Mouse (Mus musculus) lung, embryonic 15.5 days (tissue): ENCODE measurements around the gene Tmem189. TPM values are rescaled to one million over a fixed set of nuclear protein-coding genes. Genes with fewer than 3 reads are reported as not detected.

Source experiments
- ATAC-seq: fragments of 200-750 bp; cut with Nextera tagmentation; 2 replicates; pipeline ENCODE4 v1.8.0; 2017; ENCODE audit warnings: moderate number of reproducible peaks, borderline replicate concordance; ENCODE audit not compliant: low FRiP score, low TSS enrichment; ENCODE audit errors: extremely low read depth
- H3K27ac ChIP-seq: fragments of 300-500 bp; sonication (generic); 2 replicates; pipeline ENCODE4 v1.5.1; 2015; ENCODE audit warnings: moderate library complexity, mild to moderate bottlenecking, inconsistent platforms
- H3K27me3 ChIP-seq: fragments of 300-500 bp; sonication (generic); 2 replicates; pipeline ENCODE4 v1.6.1; 2015; ENCODE audit warnings: inconsistent platforms
- H3K36me3 ChIP-seq: fragments of 300-500 bp; sonication (generic); 2 replicates; pipeline ENCODE4 v1.6.1; 2015; ENCODE audit warnings: inconsistent platforms
- H3K4me1 ChIP-seq: fragments of 300-500 bp; sonication (generic); 2 replicates; pipeline ENCODE4 v1.6.1; 2015; ENCODE audit warnings: inconsistent platforms
- H3K4me2 ChIP-seq: fragments of 300-500 bp; sonication (generic); 2 replicates; pipeline ENCODE4 v1.6.1; 2015; ENCODE audit warnings: inconsistent platforms, mild to moderate bottlenecking, moderate library complexity
- H3K4me3 ChIP-seq: fragments of 300-500 bp; sonication (generic); 2 replicates; pipeline ENCODE4 v1.5.1; 2015; ENCODE audit warnings: mild to moderate bottlenecking, inconsistent platforms
- H3K9ac ChIP-seq: fragments of 300-500 bp; sonication (generic); 2 replicates; pipeline ENCODE4 v1.6.1; 2015; ENCODE audit warnings: inconsistent platforms
- H3K9me3 ChIP-seq: fragments of 300-500 bp; sonication (generic); 2 replicates; pipeline ENCODE4 v1.6.1; 2016; ENCODE audit warnings: inconsistent platforms
- WGBS: fragments of 180-500 bp; shearing (Covaris S2); methylation state at CpG from one replicate; pipeline ENCODE4 v1.1.7; 2015; 5-methylcytosine and 5-hydroxymethylcytosine counted together
- polyA plus RNA-seq: library from polyadenylated mRNA; unstranded; fragments of >200 nt; fragmentation: Nextera tagmentation; extraction: Ambion mirVana; gene quantifications from 2 replicates; pipeline ENCODE4 v1.2.1, GENCODE M21; 2015

Gene Tmem189
- 41.7 and 43.8 TPM in 2 replicates for polyA plus RNA-seq

GRCm38 (mm10) chr2:167689501-167690218 is at the start of gene Tmem189:
Gene Tmem189 (minus strand): TSS chr2:167689822.
- Histone ChIP-seq H3K4me3 (peak within 1 kb of the TSS; percentile 90), H3K27ac (peak within 1 kb of the TSS; percentile 97), H3K4me2 (peak within 1 kb of the TSS; percentile 74), H3K4me1 (peaks cover 37% of the 10 kb centered on the region), H3K27me3 (no peaks in the 10 kb centered on the region; the same call in 1 of the 2 replicates), H3K9ac (peak within 1 kb of the TSS; percentile 89), H3K9me3 (no peaks in the 10 kb centered on the region), H3K36me3 (peaks cover 23% of the 10 kb centered on the region)
- WGBS = under 1% methylated on average over 94 of the region's 99 CpGs
- ATAC-seq = 0 out of 2 replicates have a peak, but pooled peaks have one; percentile 0

DNA sequence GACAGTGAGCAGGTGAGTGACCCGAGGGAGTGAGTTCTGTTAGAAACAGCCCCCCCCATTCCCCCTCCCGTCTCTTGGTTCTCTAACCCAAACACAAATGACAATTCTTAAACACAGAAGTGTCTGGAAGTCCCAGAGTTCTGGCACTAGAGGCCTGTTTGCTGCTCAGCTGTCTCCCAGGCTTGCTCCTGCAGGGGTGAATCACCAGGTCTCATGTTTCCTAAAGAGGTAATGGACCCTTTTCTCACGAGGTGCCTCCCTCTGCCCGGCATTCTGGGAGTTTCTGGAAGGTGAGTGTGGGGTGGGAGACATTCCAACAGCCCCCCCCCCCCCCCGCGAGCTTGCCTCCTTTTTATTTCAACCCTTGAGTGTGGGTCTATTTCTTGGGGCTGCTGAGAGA is 49.4 kb upstream of the Tmem189 start:
- no peak overlapping the region for H3K9ac ChIP-seq
- H3K27ac ChIP-seq = no peak overlapping the region
- H3K4me3 ChIP-seq = no peak overlapping the region
- H3K4me2 ChIP-seq = no peak overlapping the region
- no peaks in the 10 kb centered on the region for H3K9me3 ChIP-seq
- peaks cover 18% of the 10 kb centered on the region for H3K4me1 ChIP-seq
- ATAC-seq = no peak
- H3K27me3 ChIP-seq = no peaks in the 10 kb centered on the region
- H3K36me3 ChIP-seq = no peaks in the 10 kb centered on the region
- 21% methylated on average over 6 of the region's 6 CpGs for WGBS

DNA sequence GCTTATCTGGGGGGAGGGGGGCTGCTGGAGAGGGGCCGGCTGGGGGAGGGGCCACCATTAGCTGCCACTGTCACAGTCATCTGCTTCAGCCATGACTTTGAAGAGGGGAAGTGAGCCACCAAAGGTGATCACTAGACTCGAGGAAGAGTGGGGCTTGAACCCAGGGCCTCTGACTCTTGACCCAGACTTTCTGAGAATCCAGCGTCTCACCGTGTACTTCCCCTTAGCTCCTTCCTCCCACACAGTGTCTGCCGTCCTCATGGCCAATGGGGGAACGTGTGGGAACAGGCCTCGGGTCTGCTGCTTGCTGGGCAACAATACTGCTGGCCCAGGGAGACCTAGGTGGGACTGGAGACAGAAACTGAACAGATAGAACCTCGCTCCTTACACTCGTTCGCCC is 45.2 kb upstream of the Tmem189 start:
- ATAC-seq = no peak
- H3K4me3 ChIP-seq = no peak overlapping the region
- H3K27ac ChIP-seq = no peak overlapping the region
- no peak overlapping the region for H3K9ac ChIP-seq
- peaks cover 22% of the 10 kb centered on the region for H3K4me1 ChIP-seq
- H3K27me3 ChIP-seq = no peaks in the 10 kb centered on the region
- H3K9me3 ChIP-seq = no peaks in the 10 kb centered on the region
- WGBS = 57% methylated on average over 10 of the region's 10 CpGs
- H3K4me2 ChIP-seq = no peak overlapping the region
- H3K36me3 ChIP-seq = no peaks in the 10 kb centered on the region

GRCm38 (mm10) chr2:167731149-167731548 is 41.5 kb upstream of the Tmem189 start:
- Histone ChIP-seq H3K36me3 (no peaks in the 10 kb centered on the region), H3K4me1 (peaks cover 34% of the 10 kb centered on the region), H3K27ac (no peak overlapping the region), H3K9ac (no peak overlapping the region), H3K4me2 (no peak overlapping the region), H3K4me3 (no peak overlapping the region), H3K9me3 (no peaks in the 10 kb centered on the region), H3K27me3 (no peaks in the 10 kb centered on the region)
- WGBS = 59% methylated on average over 13 of the region's 13 CpGs
- no peak for ATAC-seq

GRCm38 (mm10) chr2:167730036-167730435 is 40.4 kb upstream of the Tmem189 start:
- no peaks in the 10 kb centered on the region for H3K9me3 ChIP-seq
- no peak for ATAC-seq
- no peak overlapping the region for H3K4me2 ChIP-seq
- WGBS = 60% methylated on average over 7 of the region's 7 CpGs
- no peaks in the 10 kb centered on the region for H3K36me3 ChIP-seq
- H3K27ac ChIP-seq = no peak overlapping the region
- H3K4me1 ChIP-seq = peaks cover 34% of the 10 kb centered on the region
- no peak overlapping the region for H3K4me3 ChIP-seq
- H3K9ac ChIP-seq = no peak overlapping the region
- no peaks in the 10 kb centered on the region for H3K27me3 ChIP-seq

GRCm38 (mm10) chr2:167727161-167727560 is 37.5 kb upstream of the Tmem189 start:
- Histone ChIP-seq H3K27ac (peak overlapping the region; percentile 39), H3K36me3 (no peaks in the 10 kb centered on the region), H3K9me3 (no peaks in the 10 kb centered on the region), H3K4me2 (no peak overlapping the region), H3K27me3 (no peaks in the 10 kb centered on the region), H3K9ac (no peak overlapping the region), H3K4me1 (peaks cover 19% of the 10 kb centered on the region), H3K4me3 (no peak overlapping the region)
- WGBS = 23% methylated on average over 13 of the region's 13 CpGs
- peak; percentile 55 for ATAC-seq

DNA sequence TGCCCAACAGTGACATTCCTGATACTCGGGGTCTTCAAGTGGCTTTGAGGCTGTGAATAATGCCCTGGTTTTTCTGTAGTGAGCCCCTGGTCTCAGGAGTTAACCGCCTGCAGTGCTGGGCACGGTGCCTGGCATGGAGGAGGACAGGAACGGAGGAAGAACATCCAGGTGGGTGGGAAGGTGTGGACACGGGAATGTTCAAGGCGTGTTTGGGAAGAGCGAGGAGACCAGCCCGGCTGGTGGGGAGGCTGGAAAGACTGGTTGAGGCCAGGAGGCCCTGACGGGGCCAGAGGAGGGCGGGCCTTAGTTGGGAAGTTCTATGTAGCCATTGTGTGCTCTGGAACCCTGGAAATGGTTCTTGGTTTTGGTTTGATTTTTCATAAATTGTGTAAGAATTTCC is 36.3 kb upstream of the Tmem189 start:
- ATAC-seq = no peak
- no peaks in the 10 kb centered on the region for H3K27me3 ChIP-seq
- no peak overlapping the region for H3K4me2 ChIP-seq
- H3K36me3 ChIP-seq = no peaks in the 10 kb centered on the region
- 80% methylated on average over 10 of the region's 10 CpGs for WGBS
- no peak overlapping the region for H3K9ac ChIP-seq
- H3K4me3 ChIP-seq = no peak overlapping the region
- no peak overlapping the region for H3K27ac ChIP-seq
- peaks cover 18% of the 10 kb centered on the region for H3K4me1 ChIP-seq
- no peaks in the 10 kb centered on the region for H3K9me3 ChIP-seq

DNA sequence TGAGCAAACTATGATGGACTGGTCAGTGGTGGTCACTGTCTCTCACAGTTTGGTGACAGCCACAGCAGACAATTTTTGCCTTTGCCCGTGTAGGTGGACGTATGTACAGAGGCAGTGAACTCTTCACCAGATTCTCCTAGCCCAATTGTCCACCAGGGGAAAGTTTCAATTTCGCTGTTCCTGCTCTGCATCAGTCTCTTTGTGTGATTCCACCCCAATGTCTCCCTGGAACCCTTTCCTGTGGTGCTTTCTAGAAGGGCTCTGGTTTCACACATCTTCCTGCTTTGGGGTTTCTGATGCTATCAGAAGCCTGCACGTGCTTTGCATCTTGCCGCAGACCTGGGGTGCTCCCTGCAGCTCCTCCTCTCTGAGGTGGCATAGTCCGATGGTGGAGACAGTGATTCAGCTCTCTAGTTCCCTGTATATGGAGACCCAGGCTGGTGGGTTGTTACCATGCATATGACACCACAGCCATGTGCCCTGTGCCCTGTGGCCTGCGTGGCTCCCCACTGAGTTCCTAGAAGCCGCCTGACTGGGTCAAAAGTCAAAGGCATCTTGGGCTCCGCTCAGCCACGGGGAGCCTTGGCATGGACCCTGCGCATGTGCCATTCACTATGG is 34.1 kb upstream of the Tmem189 start:
- H3K27me3 ChIP-seq = no peaks in the 10 kb centered on the region
- no peak for ATAC-seq
- no peak overlapping the region for H3K27ac ChIP-seq
- H3K4me2 ChIP-seq = no peak overlapping the region
- 76% methylated on average over 11 of the region's 11 CpGs for WGBS
- H3K9ac ChIP-seq = no peak overlapping the region
- peaks cover 12% of the 10 kb centered on the region for H3K4me1 ChIP-seq
- no peaks in the 10 kb centered on the region for H3K9me3 ChIP-seq
- H3K4me3 ChIP-seq = no peak overlapping the region
- no peaks in the 10 kb centered on the region for H3K36me3 ChIP-seq

GRCm38 (mm10) chr2:167722538-167722937 is 32.9 kb upstream of the Tmem189 start:
- Histone ChIP-seq H3K9me3 (no peaks in the 10 kb centered on the region), H3K4me2 (no peak overlapping the region), H3K9ac (no peak overlapping the region), H3K36me3 (no peaks in the 10 kb centered on the region), H3K27ac (no peak overlapping the region), H3K27me3 (no peaks in the 10 kb centered on the region), H3K4me3 (no peak overlapping the region), H3K4me1 (peaks cover 11% of the 10 kb centered on the region)
- ATAC-seq = no peak
- WGBS = 59% methylated on average over 6 of the region's 6 CpGs

- no peaks in the 10 kb centered on the region for H3K27me3 ChIP-seq
- H3K9ac ChIP-seq = no peak overlapping the region
- H3K4me3 ChIP-seq = no peak overlapping the region
- H3K27ac ChIP-seq = no peak overlapping the region
- WGBS = 66% methylated on average over 11 of the region's 11 CpGs
- no peaks in the 10 kb centered on the region; the same call in 1 of the 2 replicates for H3K4me1 ChIP-seq
- H3K4me2 ChIP-seq = no peak overlapping the region
- no peaks in the 10 kb centered on the region for H3K36me3 ChIP-seq
- no peaks in the 10 kb centered on the region for H3K9me3 ChIP-seq
- ATAC-seq = 0 out of 2 replicates have a peak, but pooled peaks have one; percentile 48
Measured at GRCm38 (mm10) chr2:167721159-167721882, 31.7 kb upstream of the Tmem189 start.

DNA sequence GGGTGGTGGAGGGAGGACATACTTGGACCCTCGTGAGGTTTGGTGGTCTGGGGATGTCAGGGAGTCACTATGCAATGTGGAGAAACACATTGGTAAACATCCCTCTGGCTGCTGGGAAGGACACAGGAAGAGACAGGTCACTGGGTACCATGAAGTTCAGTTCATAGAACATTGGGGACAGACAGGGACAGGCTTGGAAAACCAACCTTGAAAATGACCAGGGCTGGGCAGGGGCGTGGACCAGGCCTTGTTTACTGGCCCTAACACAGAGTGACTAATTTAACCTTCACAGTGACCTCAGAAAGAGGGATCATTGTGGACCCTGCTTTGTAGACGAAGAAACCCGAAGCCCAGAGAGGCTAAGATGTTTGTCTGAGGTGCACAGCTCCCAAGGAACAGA is 29.9 kb upstream of the Tmem189 start:
- Histone ChIP-seq H3K36me3 (no peaks in the 10 kb centered on the region), H3K27ac (no peak overlapping the region), H3K27me3 (no peaks in the 10 kb centered on the region), H3K9me3 (no peaks in the 10 kb centered on the region), H3K4me2 (no peak overlapping the region), H3K4me1 (no peaks in the 10 kb centered on the region), H3K4me3 (no peak overlapping the region), H3K9ac (no peak overlapping the region)
- 69% methylated on average over 4 of the region's 4 CpGs for WGBS
- no peak for ATAC-seq

DNA sequence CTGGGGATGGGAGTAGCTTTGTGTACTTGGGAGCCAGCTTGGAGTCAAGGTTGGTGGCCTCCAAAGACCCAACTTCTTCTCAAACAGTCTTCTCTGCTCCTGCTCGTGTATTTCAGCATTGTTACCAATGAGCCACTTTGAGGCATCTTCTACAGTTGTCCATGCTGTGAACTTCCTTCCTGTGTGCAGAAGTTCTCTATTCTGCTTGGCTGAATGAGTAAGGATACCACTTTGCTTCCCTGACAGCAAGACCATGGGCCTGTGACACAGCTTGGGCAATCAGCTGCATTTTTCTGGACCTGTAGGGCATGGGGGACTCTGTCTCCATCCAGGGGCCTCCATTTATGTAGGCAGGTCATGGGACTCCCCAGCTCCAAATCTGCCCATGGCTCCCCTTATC is 27.6 kb upstream of the Tmem189 start:
- Histone ChIP-seq H3K4me1 (peaks cover 7% of the 10 kb centered on the region), H3K4me3 (no peak overlapping the region), H3K4me2 (no peak overlapping the region), H3K27me3 (no peaks in the 10 kb centered on the region), H3K27ac (no peak overlapping the region), H3K9me3 (no peaks in the 10 kb centered on the region), H3K36me3 (no peaks in the 10 kb centered on the region), H3K9ac (no peak overlapping the region)
- no peak for ATAC-seq
- WGBS = 63% methylated on average over 1 of the region's 1 CpGs
